Mouse (Mus musculus): ENCODE data around the gene Kcnip4. TPM values are rescaled to one million over a fixed set of nuclear protein-coding genes. Genes with fewer than 3 reads are reported as not detected.

Kcnip4 gene
- total and polyA plus RNA-seq, 3 experiments = 0.19 TPM; not detected in 2

- Histone ChIP-seq H3K36me3 (ENCODE audit: control insufficient read depth in 1 of 2, insufficient read depth in 2 of 2, low read length in 2 of 2) (no peaks in the 10 kb centered on the region), H3K27ac (ENCODE audit: control insufficient read depth, low read depth, low read length) (no peak overlapping the region), H3K4me1 (ENCODE audit: control insufficient read depth in 1 of 2, insufficient read depth in 2 of 2, low read length in 2 of 2) (no peaks in the 10 kb centered on the region), H3K4me3 (ENCODE audit: control insufficient read depth in 1 of 2, insufficient read depth in 1 of 2, low read depth in 2 of 2, low read length in 2 of 2) (no peak overlapping the region), H3K27me3 (ENCODE audit: control insufficient read depth in 1 of 2, insufficient read depth in 2 of 2, low read length in 2 of 2) (no peaks in the 10 kb centered on the region), H3K79me2 (ENCODE audit: control insufficient read depth, insufficient read depth, low read length, poor library complexity) (no peaks in the 10 kb centered on the region), H3K9ac (ENCODE audit: control insufficient read depth, low read depth, low read length, poor library complexity, severe bottlenecking) (no peak overlapping the region), H3K9me3 (replicated peaks; ENCODE audit: insufficient read depth, low read length) (no peaks in the 10 kb centered on the region)
- no peak for DNase-seq (ENCODE audit: low read depth, low spot score)
- no peak for TF ChIP-seq ZNF384 (IDR thresholded peaks at IDR 0.05; ENCODE audit: low read depth, low read length)
- TF ChIP-seq GABPA (IDR thresholded peaks at IDR 0.05; ENCODE audit: low read depth, low read length) = no peak
- TF ChIP-seq JUND (IDR thresholded peaks at IDR 0.05; ENCODE audit: low read depth, low read length) = no peak
- TF ChIP-seq SMC3 (IDR thresholded peaks at IDR 0.05; ENCODE audit: low read depth, low read length) = no peak
- TF ChIP-seq SIN3A (IDR thresholded peaks at IDR 0.05; ENCODE audit: low read length) = no peak
- no peak for TF ChIP-seq MAFK (IDR thresholded peaks at IDR 0.05; ENCODE audit: borderline replicate concordance, low read depth, low read length)
- no peak for TF ChIP-seq POLR2AphosphoS5 (IDR thresholded peaks at IDR 0.05; ENCODE audit: borderline replicate concordance, low read depth, low read length)
These were observed 252.8 kb downstream of the Kcnip4 start for GRCm38 (mm10) chr5:49271864-49272263.

- Histone ChIP-seq H3K36me3 (ENCODE audit: control insufficient read depth in 1 of 2, insufficient read depth in 2 of 2, low read length in 2 of 2) (no peaks in the 10 kb centered on the region), H3K4me3 (ENCODE audit: control insufficient read depth in 1 of 2, insufficient read depth in 1 of 2, low read depth in 2 of 2, low read length in 2 of 2) (no peak overlapping the region)
- no peak for DNase-seq (ENCODE audit: low read depth, low spot score)
These were observed 255.9 kb downstream of the Kcnip4 start for GRCm38 (mm10) chr5:49268807-49269206.

GRCm38 (mm10) chr5:49259356-49259755, 265.4 kb downstream of the Kcnip4 start:
- Histone ChIP-seq H3K4me3 (ENCODE audit: control insufficient read depth in 1 of 2, insufficient read depth in 1 of 2, low read depth in 2 of 2, low read length in 2 of 2) (no peak overlapping the region), H3K9ac (ENCODE audit: control insufficient read depth, low read depth, low read length, poor library complexity, severe bottlenecking) (no peak overlapping the region), H3K79me2 (ENCODE audit: control insufficient read depth, insufficient read depth, low read length, poor library complexity) (no peaks in the 10 kb centered on the region), H3K27me3 (ENCODE audit: control insufficient read depth in 1 of 2, insufficient read depth in 2 of 2, low read length in 2 of 2) (no peaks in the 10 kb centered on the region), H3K9me3 (replicated peaks; ENCODE audit: insufficient read depth, low read length) (no peaks in the 10 kb centered on the region), H3K36me3 (ENCODE audit: control insufficient read depth in 1 of 2, insufficient read depth in 2 of 2, low read length in 2 of 2) (no peaks in the 10 kb centered on the region), H3K27ac (ENCODE audit: control insufficient read depth, low read depth, low read length) (no peak overlapping the region), H3K4me1 (ENCODE audit: control insufficient read depth in 1 of 2, insufficient read depth in 2 of 2, low read length in 2 of 2) (no peaks in the 10 kb centered on the region)
- no peak for DNase-seq (ENCODE audit: low read depth, low spot score)
- TF ChIP-seq ZKSCAN1 (IDR thresholded peaks at IDR 0.05; ENCODE audit: low read depth, low read length) (no peak), TCF12 (IDR thresholded peaks at IDR 0.05; ENCODE audit: low read depth, low read length) (no peak), CTCF (IDR thresholded peaks at IDR 0.05 in 2 of 3, conservative IDR thresholded peaks at IDR 0.05 in 1 of 3; ENCODE audit: control insufficient read depth in 1 of 3, insufficient read depth in 1 of 3, low read depth in 2 of 3, low read length in 3 of 3, poor library complexity in 1 of 3, severe bottlenecking in 1 of 3) (no peak), POLR2AphosphoS5 (IDR thresholded peaks at IDR 0.05; ENCODE audit: borderline replicate concordance, low read depth, low read length) (no peak)

More at GRCm38 (mm10) chr5:49268807-49269206, 255.9 kb downstream of the Kcnip4 start:
- Histone ChIP-seq H3K9me3 (replicated peaks; ENCODE audit: insufficient read depth, low read length) (no peaks in the 10 kb centered on the region), H3K79me2 (ENCODE audit: control insufficient read depth, insufficient read depth, low read length, poor library complexity) (no peaks in the 10 kb centered on the region), H3K27ac (ENCODE audit: control insufficient read depth, low read depth, low read length) (no peak overlapping the region), H3K4me1 (ENCODE audit: control insufficient read depth in 1 of 2, insufficient read depth in 2 of 2, low read length in 2 of 2) (no peaks in the 10 kb centered on the region), H3K27me3 (ENCODE audit: control insufficient read depth in 1 of 2, insufficient read depth in 2 of 2, low read length in 2 of 2) (no peaks in the 10 kb centered on the region), H3K9ac (ENCODE audit: control insufficient read depth, low read depth, low read length, poor library complexity, severe bottlenecking) (no peak overlapping the region)
- no peak for TF ChIP-seq CHD2 (IDR thresholded peaks at IDR 0.05; ENCODE audit: low read length)
- TF ChIP-seq POLR2AphosphoS5 (IDR thresholded peaks at IDR 0.05; ENCODE audit: borderline replicate concordance, low read depth, low read length) = no peak
- TF ChIP-seq POLR2A (IDR thresholded peaks at IDR 0.05; ENCODE audit: control insufficient read depth in 1 of 2, insufficient read depth in 1 of 2, low read depth in 1 of 2, low read length in 2 of 2, poor library complexity in 1 of 2) = no peak
- no peak for TF ChIP-seq MYB (IDR thresholded peaks at IDR 0.05; ENCODE audit: low read depth, low read length)
- TF ChIP-seq ELF1 (IDR thresholded peaks at IDR 0.05; ENCODE audit: low read depth, low read length) = no peak
- TF ChIP-seq KAT2A (conservative IDR thresholded peaks at IDR 0.05; ENCODE audit: low read depth, low read length) = no peak

Measured in MEL (cell line).